Mouse (Mus musculus): Measurements from ENCODE around the gene Ppp4r1.

The Ppp4r1 gene

GRCm38 (mm10) chr17:65782551-65783141 is at the start of gene Ppp4r1:
Gene Ppp4r1, plus strand, starts transcription at chr17:65782573.
- peak; percentile 72 to 78 for DNase-seq (ENCODE audit: low spot score in 2 of 2)

GRCm38 (mm10) chr17:65732666-65733065 is 49.7 kb upstream of the Ppp4r1 start:
- DNase-seq (ENCODE audit: low spot score in 2 of 2), result no peak

GRCm38 (mm10) chr17:65735088-65735487 is 47.3 kb upstream of the Ppp4r1 start:
- no peak for DNase-seq (ENCODE audit: low spot score in 2 of 2)

GRCm38 (mm10) chr17:65737175-65737574 is 45.2 kb upstream of the Ppp4r1 start:
- no peak for DNase-seq (ENCODE audit: low spot score in 2 of 2)

GRCm38 (mm10) chr17:65737622-65738021 is 44.8 kb upstream of the Ppp4r1 start:
- no peak for DNase-seq (ENCODE audit: low spot score in 2 of 2)

- DNase-seq (ENCODE audit: low spot score in 2 of 2), result no peak
Measured at GRCm38 (mm10) chr17:65739874-65740725, 42.3 kb upstream of the Ppp4r1 start.

GRCm38 (mm10) chr17:65741565-65741964 is 40.8 kb upstream of the Ppp4r1 start:
- DNase-seq (ENCODE audit: low spot score in 2 of 2), result no peak

GRCm38 (mm10) chr17:65742245-65742905 is 40.0 kb upstream of the Ppp4r1 start:
- no peak for DNase-seq (ENCODE audit: low spot score in 2 of 2)

- DNase-seq (ENCODE audit: low spot score in 2 of 2), result no peak
Measured at GRCm38 (mm10) chr17:65742969-65743368, 39.4 kb upstream of the Ppp4r1 start.

- no peak for DNase-seq (ENCODE audit: low spot score in 2 of 2)
Measured at GRCm38 (mm10) chr17:65743664-65744330, 38.6 kb upstream of the Ppp4r1 start.

- DNase-seq (ENCODE audit: low spot score in 2 of 2), result no peak
Measured at GRCm38 (mm10) chr17:65746314-65746713, 36.1 kb upstream of the Ppp4r1 start.

- DNase-seq (ENCODE audit: low spot score in 2 of 2), result no peak
Measured at GRCm38 (mm10) chr17:65748997-65749396, 33.4 kb upstream of the Ppp4r1 start.

GRCm38 (mm10) chr17:65749803-65750202 is 32.6 kb upstream of the Ppp4r1 start:
- DNase-seq (ENCODE audit: low spot score in 2 of 2), result no peak

GRCm38 (mm10) chr17:65750301-65750700 is 32.1 kb upstream of the Ppp4r1 start:
- DNase-seq (ENCODE audit: low spot score in 2 of 2), result no peak

GRCm38 (mm10) chr17:65753130-65753529 is 29.2 kb upstream of the Ppp4r1 start:
- no peak for DNase-seq (ENCODE audit: low spot score in 2 of 2)

- DNase-seq (ENCODE audit: low spot score in 2 of 2), result no peak
Measured at GRCm38 (mm10) chr17:65755857-65756256, 26.5 kb upstream of the Ppp4r1 start.

- no peak for DNase-seq (ENCODE audit: low spot score in 2 of 2)
Measured at GRCm38 (mm10) chr17:65757150-65757549, 25.2 kb upstream of the Ppp4r1 start.

- DNase-seq (ENCODE audit: low spot score in 2 of 2), result no peak
Measured at GRCm38 (mm10) chr17:65763221-65763620, 19.2 kb upstream of the Ppp4r1 start.

- peak in 1 of 2 experiments; percentile 45 for DNase-seq (ENCODE audit: low spot score in 2 of 2)
Measured at GRCm38 (mm10) chr17:65768486-65768885, 13.9 kb upstream of the Ppp4r1 start.

GRCm38 (mm10) chr17:65770982-65771915 is 11.1 kb upstream of the Ppp4r1 start:
- DNase-seq (ENCODE audit: low spot score in 2 of 2), result no peak

Measured in frontal cortex, postnatal 10 days (tissue).